Mouse (Mus musculus): ENCODE data around the gene Zfp82.

Zfp82 gene

GRCm38 (mm10) chr7:30048126-30048525, 24.6 kb downstream of the Zfp82 start:
- DNase-seq (ENCODE audit: low spot score in 2 of 2) = no peak

DNA sequence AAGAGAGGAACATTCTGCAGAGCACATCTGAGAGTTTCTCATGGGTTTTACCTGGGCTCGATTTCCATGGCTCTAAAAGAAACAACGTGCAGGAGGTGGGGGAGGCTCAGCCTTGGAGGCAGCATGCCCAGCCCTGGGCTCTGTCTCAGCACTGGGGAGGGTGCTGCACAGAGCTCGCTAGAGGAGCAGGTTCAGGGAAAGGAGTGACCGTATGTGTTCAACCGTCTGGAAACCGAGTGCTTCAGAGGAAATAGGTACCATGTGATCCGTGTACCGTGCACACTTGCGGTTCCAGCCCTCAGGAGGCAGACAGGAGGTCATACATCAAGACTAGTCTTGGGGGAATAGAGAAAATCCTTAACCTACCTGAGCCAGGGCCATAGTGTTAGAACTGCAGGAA, 28.3 kb downstream of the Zfp82 start:
- no peak for DNase-seq (ENCODE audit: low spot score in 2 of 2)

DNA sequence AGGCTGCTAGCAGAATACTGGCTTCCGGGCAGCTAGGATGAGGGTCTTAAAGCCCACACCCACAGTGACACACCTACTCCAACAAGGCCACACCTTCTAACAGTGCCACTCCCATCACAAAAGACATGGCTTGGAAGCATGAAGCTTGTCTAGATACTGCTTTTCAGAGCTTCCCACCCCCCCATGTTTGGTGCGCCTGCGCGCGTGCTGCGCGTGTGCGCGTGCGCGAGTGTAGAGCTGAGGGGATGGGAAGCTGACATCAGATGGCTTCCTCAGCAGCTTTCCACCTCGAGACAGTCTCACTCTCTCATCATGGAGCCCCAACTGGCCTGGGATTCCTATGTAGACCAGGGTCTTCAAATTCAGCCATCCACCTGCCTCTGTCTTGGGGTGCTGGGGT, 38.4 kb downstream of the Zfp82 start:
- DNase-seq (ENCODE audit: low spot score in 2 of 2) = no peak

- no peak for DNase-seq (ENCODE audit: low spot score in 2 of 2)
These were observed 41.3 kb downstream of the Zfp82 start for GRCm38 (mm10) chr7:30031379-30031778.

DNA sequence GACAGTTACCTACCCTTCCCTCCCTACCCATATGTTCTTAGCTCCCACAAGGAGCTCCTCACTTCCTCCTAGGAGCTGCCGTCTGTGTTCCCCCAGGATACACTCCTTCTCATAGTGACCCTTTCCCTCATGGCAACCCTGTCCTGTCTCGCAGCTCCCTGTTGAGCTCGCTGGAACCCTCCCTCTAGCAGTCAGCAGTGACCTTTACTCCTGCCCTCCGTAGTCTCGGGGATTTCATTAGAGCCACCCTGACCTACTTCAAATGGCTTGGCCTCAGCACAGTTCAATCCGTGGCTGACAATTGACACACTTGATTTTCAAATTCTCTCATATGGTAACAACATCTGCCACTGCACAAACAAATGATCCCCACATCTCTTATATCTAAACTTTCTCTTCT, 42.0 kb downstream of the Zfp82 start:
- no peak for DNase-seq (ENCODE audit: low spot score in 2 of 2)

DNA sequence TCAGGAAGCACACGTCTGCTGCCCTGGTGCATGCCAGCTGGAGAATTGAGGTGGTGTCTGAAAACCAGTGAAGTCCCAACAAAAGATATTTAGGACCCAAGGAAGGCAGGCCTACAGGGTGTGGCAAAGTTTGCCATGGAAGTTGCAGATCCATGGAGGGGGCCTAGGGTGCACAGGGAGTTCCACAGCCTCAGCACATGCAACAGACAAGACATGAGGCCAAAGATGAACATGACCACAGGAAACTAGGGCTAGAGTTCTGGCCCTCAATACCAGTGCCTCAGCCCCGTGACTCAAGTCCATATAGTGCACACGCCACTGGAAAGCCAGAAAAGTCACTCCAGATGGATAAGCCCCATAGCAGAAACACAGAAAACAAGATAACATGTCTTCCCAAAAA, 44.1 kb downstream of the Zfp82 start:
- no peak for DNase-seq (ENCODE audit: low spot score in 2 of 2)

- no peak for DNase-seq (ENCODE audit: low spot score in 2 of 2)
These were observed 45.4 kb downstream of the Zfp82 start for GRCm38 (mm10) chr7:30027331-30027730.

DNA sequence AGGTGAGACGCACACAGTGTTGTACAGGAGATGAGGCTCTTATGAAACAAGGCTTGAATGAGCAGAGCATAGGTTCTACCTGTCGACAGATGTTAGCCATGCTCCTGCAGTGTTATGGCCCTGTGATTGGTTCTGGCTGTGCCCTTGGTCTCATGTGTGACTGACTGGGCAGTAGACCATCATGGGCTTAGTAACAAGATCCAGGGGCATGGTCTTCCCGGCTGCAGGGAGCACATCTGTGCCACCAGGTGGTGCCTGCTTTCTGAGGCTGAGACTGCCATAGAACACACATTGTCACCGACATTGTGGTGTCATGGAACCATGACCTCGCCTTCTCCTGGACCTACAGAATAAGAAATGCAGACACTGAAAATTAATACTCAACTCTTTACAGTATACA, 47.3 kb downstream of the Zfp82 start:
- DNase-seq (ENCODE audit: low spot score in 2 of 2) = no peak

DNA sequence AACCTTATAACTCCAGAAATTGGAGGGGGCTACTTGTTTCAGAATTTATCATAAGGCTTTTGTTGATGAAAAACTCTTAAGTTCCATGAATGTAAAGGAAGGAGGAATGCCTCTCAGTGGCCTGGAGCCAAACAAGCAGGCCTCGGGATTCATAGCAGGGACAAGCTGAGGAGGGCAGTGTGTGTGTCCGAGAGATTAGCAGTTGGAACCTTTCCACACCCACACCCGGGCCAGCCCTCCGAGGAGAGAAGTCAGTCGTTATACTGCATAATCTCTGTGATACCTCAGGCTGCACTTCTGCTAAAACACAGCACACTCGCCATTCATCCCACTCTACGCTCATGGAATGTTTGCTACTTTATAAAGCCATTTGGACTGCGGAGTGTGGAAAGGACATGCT, 48.9 kb downstream of the Zfp82 start:
- no peak for DNase-seq (ENCODE audit: low spot score in 2 of 2)

- DNase-seq (ENCODE audit: low spot score in 2 of 2) = no peak
These were observed 49.4 kb downstream of the Zfp82 start for GRCm38 (mm10) chr7:30023324-30023723.

DNA sequence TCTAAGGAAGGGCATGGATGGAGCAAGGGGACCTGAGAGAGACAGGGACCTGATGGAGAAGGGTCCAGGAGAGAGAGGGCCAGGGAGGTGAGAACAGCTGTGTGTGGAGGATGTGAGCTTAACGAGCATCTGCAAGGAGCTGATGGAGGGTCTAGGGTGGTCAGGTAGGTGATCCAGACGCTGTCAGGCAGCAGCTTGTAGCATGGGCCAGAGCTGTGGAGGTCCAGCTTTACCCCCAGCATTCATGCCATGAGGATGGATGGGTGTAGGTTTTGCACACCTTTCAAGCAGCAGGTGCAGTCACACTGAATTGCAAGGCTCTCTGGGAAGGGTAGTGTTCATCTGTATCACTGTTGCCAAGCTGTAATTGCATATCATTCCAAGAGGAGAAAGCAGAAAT, 53.2 kb downstream of the Zfp82 start:
- no peak for DNase-seq (ENCODE audit: low spot score in 2 of 2)

DNA sequence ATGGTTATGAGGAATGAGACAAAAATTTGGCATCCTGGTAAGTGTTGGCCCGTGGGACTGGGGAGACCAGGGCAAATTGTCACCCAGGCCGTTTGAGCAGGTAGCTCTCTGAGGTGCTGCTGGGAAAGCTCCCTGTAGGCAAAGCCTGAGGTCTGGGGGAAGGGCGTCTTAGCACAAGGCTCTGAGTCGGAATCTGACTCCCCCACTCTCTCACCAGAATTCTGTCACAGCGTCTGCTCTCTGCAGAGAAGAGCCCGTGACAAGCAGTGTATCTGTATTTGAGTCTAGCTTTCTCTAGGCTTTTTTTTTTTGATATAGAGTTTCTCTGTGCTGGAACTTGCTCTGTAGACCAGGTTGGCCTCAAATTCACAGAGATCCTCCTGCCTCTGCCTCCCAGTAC, 55.5 kb downstream of the Zfp82 start:
- no peak for DNase-seq (ENCODE audit: low spot score in 2 of 2)

DNA sequence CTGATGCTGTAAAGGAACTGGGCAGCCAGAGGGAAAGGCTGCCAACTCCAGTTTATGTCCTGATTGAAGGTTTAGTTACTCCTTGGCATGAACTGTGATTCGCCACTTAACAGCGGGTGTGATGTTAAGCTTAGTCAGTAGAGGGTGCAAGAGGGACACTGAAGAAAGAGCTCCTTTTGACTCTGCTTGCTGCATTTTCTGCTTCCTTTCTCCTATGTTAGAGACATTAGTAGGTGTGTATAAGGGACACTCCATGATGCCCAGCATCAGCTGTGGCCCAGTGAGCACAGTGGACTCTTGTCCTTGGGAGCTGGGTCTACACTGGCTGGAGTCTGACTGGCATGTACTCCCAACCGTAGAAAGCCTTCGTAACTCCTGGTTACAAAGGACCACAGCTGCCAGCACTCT, 59.7 kb downstream of the Zfp82 start:
- DNase-seq (ENCODE audit: low spot score in 2 of 2) = no peak

DNA sequence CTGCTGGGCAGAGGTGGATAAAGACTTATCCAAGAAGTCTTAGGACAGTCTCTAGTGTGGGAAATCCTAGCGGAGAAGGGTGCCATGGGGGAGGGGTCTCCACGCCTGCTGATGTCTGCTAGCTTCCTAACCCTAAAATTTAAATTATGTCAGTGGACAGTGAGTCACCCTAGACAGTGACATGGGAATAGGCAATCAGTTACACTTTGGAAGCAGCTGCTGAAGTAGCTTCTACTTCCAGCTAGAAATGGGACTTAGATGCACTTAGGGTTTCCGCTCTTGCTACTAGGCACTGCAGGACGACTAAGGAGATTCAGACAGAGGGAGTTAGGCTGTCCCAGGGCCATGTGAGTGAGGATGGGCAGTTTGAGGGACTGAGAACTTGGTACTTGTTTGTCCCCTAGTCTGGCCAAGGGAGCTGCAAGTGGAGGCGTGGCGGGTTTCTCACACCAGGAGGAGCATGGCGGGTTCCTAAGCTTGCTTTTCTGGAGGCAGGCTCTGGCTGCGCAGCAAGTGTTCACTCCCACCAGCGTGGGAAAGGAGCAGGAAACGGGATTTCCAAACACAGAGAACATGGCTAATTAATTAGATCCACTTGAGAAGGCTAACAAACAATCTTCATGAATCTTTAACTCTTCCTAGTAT, 62.0 kb downstream of the Zfp82 start:
- DNase-seq (ENCODE audit: low spot score in 2 of 2) = no peak

- no peak for DNase-seq (ENCODE audit: low spot score in 2 of 2)
These were observed 63.2 kb downstream of the Zfp82 start for GRCm38 (mm10) chr7:30009321-30010085.

DNA sequence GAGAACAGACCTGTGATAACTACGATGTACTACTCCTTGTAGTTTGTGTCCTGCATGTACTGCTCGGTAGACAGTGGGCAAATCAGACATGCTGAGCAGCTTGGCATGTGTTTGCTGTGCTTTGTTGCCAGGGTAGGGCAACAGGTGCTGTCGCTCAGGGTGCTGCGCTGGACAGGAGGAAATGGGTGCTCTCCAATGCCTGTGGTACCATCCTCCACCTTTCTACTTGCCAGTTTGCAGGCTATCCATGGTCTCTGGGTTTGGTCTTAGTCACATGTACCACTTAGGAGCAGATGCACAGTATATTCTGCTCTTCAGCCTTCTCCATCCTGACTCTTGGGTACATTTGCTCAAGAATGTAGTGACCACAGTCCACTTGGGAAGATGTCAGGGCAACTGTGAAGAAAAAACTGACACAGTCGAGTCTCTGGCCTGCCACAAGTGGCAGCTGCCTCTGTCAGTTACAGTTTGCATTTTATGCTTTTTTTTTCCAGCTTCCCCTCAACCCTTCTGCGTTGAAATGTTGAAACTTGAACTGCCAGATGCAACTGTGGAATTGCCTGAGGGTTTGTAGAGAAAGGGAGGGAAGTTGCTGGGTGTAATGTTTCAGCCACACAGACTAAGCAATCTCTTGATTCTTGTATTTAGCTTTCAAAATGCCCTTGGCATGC, 64.5 kb downstream of the Zfp82 start:
- no peak for DNase-seq (ENCODE audit: low spot score in 2 of 2)

DNA sequence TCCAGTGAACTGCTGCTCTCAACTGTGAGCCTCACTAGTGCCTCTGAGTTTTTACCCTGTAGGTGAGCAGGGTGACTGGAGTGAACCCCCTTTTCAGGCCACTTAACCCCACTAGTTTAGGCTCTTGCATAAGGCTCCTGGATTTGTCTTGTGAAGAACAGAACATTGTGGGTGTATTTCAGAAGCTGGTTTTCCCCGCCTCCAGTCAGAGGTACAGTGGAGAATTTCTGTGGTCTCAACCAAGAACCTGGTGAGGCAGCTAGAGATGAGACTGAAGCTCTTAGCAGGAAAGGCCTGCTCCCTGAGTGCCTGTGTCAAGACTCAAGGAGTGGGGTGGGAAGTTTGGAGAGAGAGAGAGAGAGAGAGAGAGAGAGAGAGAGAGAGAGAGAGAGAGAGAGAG, 65.1 kb downstream of the Zfp82 start:
- DNase-seq (ENCODE audit: low spot score in 2 of 2) = no peak
